Mouse (Mus musculus): ENCODE measurements around the gene Cnn3. TPM values are rescaled to one million over a fixed set of nuclear protein-coding genes. Genes with fewer than 3 reads are reported as not detected.
A peak's percentile ranks its signal among the peaks of the same experiment; 100 is the strongest.

Cnn3 gene
- polyA plus RNA-seq, 1 experiment from 2014 or later, result 643 TPM

DNA sequence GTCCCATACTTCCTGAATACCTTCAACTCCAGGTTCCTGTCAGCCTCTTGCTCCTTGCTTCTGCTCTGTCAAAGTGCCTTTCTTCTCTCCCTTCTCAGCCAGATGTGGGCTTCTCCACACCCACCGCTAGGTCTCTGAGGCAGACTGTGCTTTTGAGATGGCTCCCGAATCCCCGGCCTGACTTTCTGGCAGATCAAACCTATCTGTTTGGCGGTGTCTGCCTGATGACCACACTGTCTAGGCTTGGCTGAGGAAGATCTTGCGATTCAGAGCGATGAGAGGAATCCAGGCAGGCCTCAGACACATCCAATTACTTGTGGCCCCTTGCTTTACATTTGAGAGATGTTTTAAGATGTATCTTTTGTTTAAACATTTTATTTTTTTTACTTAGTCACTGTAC, 24.2 kb upstream of the Cnn3 start:
- H3K4me3 ChIP-seq, result no peak overlapping the region
- WGBS, result 89% methylated on average over 6 of the region's 6 CpGs
- H3K4me1 ChIP-seq (replicated peaks), result no peaks in the 10 kb centered on the region
- no peaks in the 10 kb centered on the region for H3K36me3 ChIP-seq
- H3K9ac ChIP-seq, result no peak overlapping the region
- no peak overlapping the region for H3K27ac ChIP-seq (replicated peaks)
- no peaks in the 10 kb centered on the region for H3K9me3 ChIP-seq
- H3K4me2 ChIP-seq, result no peak overlapping the region
- no peak for ATAC-seq (ENCODE audit: low read depth)
- no peaks in the 10 kb centered on the region for H3K27me3 ChIP-seq

DNA sequence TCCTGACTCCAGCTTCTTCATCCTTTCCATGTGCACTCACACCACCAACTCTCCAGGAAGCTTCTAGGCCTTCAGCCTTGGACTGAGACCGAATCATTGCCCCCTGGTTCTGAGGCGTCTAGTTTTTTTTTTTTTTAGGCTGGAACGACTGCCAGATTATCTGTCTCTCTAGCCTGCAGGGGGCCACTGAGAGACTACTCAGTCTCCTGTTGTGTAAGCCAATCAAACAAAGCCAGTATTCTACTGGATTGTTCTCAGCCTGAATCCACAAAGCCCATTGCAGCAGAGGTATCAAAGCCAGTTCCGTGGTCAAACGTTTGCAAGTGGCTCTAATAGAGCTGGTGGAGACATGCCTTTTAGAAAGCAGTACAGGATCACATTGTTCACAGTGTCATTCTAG, 22.8 kb upstream of the Cnn3 start:
- 29% methylated on average over 5 of the region's 5 CpGs for WGBS
- H3K27me3 ChIP-seq, result no peaks in the 10 kb centered on the region
- no peaks in the 10 kb centered on the region for H3K36me3 ChIP-seq
- ATAC-seq (ENCODE audit: low read depth), result no peak
- H3K9me3 ChIP-seq, result no peaks in the 10 kb centered on the region
- no peaks in the 10 kb centered on the region for H3K4me1 ChIP-seq (replicated peaks)
- H3K9ac ChIP-seq, result no peak overlapping the region
- no peak overlapping the region for H3K4me3 ChIP-seq
- no peak overlapping the region for H3K27ac ChIP-seq (replicated peaks)
- H3K4me2 ChIP-seq, result no peak overlapping the region

DNA sequence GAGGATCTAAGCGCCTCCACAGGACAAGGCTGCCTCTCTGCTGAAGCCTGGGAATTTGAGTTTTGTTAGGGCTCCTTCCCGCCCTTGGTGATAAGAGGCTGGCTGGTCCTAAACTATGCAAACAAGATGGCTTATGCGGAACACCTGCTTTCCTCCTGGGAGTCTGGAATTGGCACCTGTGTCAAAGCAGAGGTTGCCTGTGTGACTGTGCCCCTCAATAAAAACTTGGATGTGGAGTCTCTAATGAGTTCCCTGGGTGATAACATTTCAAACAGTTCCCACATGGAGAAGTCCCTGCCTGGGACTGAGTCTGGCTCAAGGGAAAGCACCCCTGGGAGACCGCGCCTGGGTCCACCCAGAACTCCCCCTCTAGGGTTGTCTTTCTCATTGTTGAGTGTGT, 21.2 kb upstream of the Cnn3 start:
- Histone ChIP-seq H3K36me3 (no peaks in the 10 kb centered on the region), H3K4me3 (no peak overlapping the region), H3K9ac (no peak overlapping the region), H3K9me3 (no peaks in the 10 kb centered on the region), H3K27me3 (no peaks in the 10 kb centered on the region), H3K4me2 (no peak overlapping the region), H3K4me1 (replicated peaks) (no peaks in the 10 kb centered on the region), H3K27ac (replicated peaks) (no peak overlapping the region)
- WGBS, result 91% methylated on average over 5 of the region's 5 CpGs
- no peak for ATAC-seq (ENCODE audit: low read depth)

DNA sequence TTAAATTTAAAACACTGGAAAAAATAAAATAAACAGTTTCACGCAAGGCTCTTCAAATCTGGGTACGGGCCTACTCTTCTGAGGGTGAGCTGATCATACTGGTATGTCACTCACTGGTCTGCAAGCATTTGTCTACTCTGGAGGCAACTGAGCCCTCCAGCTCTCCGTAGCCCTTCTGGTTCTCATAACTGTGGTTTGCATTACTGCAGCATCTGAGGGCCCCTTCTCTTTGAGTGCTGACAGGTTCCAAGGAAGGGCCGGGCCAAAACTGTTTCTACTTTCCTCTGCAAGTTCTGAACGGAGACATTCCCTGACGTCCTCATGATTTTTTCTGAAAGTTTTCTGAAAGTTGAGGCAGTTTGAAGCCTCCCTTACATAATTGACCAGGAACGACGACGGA, 18.9 kb upstream of the Cnn3 start:
- Histone ChIP-seq H3K9me3 (no peaks in the 10 kb centered on the region), H3K9ac (no peak overlapping the region), H3K36me3 (no peaks in the 10 kb centered on the region), H3K4me3 (no peak overlapping the region), H3K27ac (replicated peaks) (no peak overlapping the region), H3K27me3 (no peaks in the 10 kb centered on the region), H3K4me1 (replicated peaks) (no peaks in the 10 kb centered on the region), H3K4me2 (no peak overlapping the region)
- 82% methylated on average over 9 of the region's 9 CpGs for WGBS
- no peak for ATAC-seq (ENCODE audit: low read depth)

DNA sequence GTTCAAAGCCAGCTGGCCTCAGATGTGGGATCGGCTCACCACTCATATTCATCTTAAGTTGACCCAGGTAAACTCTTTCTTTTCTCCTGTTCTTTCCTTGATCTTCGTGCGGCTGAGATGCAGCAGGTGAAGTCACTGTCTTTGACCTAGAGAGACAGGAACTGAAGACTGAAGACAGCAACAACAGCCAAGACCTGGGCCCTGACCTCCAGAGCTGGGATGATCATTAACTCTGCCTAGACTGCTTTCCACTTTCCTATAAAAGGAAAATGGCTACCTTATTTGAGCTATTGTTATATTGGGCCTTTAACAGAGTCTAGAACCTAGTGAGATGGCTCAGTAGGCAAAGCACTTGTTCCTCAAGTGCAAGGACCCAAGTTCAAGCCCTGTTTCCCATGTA, 17.9 kb upstream of the Cnn3 start:
- Histone ChIP-seq H3K4me3 (no peak overlapping the region), H3K27me3 (no peaks in the 10 kb centered on the region), H3K36me3 (no peaks in the 10 kb centered on the region), H3K4me2 (no peak overlapping the region), H3K9ac (no peak overlapping the region), H3K27ac (replicated peaks) (no peak overlapping the region), H3K9me3 (no peaks in the 10 kb centered on the region), H3K4me1 (replicated peaks) (no peaks in the 10 kb centered on the region)
- 97% methylated on average over 3 of the region's 3 CpGs for WGBS
- ATAC-seq (ENCODE audit: low read depth), result no peak

DNA sequence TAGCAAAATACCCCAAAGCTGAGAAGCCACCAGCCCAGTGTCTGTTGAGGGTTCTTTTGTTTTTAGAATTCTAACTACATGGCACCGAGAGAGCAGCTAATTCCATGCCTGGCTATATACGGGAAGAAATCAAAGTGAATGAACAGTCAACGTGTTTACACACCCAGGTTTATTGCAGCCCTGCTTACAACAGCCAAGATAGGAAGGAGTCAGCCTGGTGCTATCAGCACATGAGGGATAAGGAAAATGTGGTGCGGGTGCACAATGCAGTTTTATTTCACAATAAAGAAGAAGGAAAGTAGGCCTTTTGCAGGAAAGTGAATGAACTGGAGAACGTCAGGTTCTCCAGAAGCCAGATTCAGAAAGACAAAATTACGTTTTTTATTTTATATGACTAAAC, 14.8 kb upstream of the Cnn3 start:
- 43% methylated on average over 6 of the region's 6 CpGs for WGBS
- no peak for ATAC-seq (ENCODE audit: low read depth)
- Histone ChIP-seq H3K27me3 (no peaks in the 10 kb centered on the region), H3K9ac (no peak overlapping the region), H3K27ac (replicated peaks) (no peak overlapping the region), H3K9me3 (0 out of 2 replicates have a peak, but pooled peaks cover 3% of the 10 kb centered on the region), H3K4me1 (replicated peaks) (no peaks in the 10 kb centered on the region), H3K4me3 (no peak overlapping the region), H3K4me2 (no peak overlapping the region), H3K36me3 (no peaks in the 10 kb centered on the region)

DNA sequence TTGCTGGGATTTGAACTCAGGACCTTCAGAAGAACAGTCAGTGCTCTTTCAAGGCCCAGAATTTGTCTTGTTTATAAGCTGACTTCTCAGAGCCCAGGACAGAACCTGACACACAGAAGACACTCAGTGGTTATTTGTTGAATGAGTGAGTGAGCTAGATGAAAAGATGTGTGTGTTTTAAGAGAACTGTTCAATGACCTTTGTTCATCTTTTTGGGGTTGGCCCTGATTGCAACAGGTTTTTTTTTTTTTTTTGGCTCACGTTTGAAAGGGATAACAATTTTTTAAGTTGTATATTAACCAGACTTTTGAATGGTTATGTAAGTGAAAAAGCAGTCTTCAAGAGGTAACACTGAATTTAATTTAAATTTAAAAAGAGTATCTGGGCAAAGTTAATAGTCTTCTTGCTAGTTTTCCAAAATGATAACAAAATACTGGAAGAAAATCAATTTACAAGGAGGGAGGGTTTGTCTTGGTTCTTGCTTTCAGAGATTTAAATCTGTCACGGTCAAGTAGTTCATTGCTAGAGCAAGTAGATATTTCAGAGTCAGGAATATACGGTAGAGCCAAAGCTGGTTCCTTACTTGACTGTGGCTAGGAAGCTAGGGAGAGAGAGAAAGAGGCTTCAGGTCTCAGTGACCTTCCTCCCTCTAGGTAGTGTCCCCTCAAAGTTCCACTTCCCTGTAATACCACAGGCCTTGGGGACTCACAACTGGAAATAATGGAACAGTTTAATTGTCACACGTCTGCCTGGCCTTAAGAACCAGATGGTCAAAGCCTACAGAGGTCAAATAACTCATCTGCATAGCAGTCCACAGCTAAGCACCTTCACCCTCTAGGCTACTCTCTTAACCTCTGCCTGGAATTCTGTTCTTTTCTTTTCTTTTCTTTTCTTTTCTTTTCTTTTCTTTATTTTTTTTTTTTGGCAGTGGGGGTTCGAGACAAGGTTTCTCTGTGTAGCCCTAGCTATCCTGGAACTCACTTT, 9.8 kb upstream of the Cnn3 start:
- 0 out of 2 replicates have a peak, but pooled peaks cover 4% of the 10 kb centered on the region for H3K4me1 ChIP-seq (replicated peaks)
- H3K36me3 ChIP-seq, result no peaks in the 10 kb centered on the region
- H3K27ac ChIP-seq (replicated peaks), result no peak overlapping the region
- 0 out of 2 replicates have a peak, but pooled peaks cover 3% of the 10 kb centered on the region for H3K9me3 ChIP-seq
- no peak overlapping the region for H3K9ac ChIP-seq
- H3K4me3 ChIP-seq, result no peak overlapping the region
- ATAC-seq (ENCODE audit: low read depth), result no peak
- 72% methylated on average over 5 of the region's 5 CpGs for WGBS
- H3K27me3 ChIP-seq, result no peaks in the 10 kb centered on the region
- H3K4me2 ChIP-seq, result no peak overlapping the region

DNA sequence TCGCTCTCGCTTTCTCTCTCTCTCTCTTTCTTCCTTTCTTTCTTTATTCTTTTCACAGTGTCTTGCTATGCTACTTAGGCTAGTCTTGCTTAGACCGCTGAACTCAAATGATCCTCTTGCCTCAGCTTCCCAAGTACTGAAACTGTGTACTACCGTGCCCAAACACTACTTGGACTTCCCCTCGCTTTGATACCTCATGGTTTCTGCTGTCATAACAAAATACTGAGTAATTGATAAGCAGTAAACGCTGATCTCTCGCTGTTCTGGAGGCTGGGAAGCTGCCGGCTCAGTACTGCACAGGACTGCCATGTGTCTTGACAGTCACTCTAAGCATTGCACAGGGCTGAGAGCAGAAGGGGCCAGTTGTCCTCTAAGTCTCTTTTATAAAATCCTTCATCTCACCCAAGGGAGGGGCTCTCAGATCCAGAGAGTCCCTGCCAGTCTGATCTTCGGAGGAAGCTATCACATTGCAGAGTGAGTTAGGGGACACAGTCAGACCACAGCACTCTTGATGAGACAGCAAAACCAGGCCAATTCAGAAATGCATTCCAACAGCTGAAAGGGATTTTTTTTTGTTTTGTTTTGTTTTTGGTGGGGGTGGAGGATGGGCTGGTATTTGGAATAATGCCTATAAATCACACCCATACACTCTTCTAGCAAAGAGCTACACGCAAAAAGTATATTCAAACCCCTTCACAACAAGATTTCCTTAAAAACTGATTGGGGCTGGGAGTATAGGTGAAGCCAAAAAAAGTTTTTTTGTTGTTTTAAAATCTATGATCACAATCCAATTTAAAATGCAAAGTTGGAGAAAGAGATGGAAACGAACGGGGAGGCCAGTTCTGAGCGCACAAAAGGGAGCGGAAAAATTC, 8.7 kb upstream of the Cnn3 start:
- Histone ChIP-seq H3K4me1 (replicated peaks) (0 out of 2 replicates have a peak, but pooled peaks cover 4% of the 10 kb centered on the region), H3K36me3 (no peaks in the 10 kb centered on the region), H3K9me3 (0 out of 2 replicates have a peak, but pooled peaks cover 3% of the 10 kb centered on the region), H3K27ac (replicated peaks) (no peak overlapping the region), H3K4me2 (no peak overlapping the region), H3K27me3 (no peaks in the 10 kb centered on the region), H3K4me3 (no peak overlapping the region), H3K9ac (no peak overlapping the region)
- WGBS, result 51% methylated on average over 14 of the region's 14 CpGs
- no peak for ATAC-seq (ENCODE audit: low read depth)

DNA sequence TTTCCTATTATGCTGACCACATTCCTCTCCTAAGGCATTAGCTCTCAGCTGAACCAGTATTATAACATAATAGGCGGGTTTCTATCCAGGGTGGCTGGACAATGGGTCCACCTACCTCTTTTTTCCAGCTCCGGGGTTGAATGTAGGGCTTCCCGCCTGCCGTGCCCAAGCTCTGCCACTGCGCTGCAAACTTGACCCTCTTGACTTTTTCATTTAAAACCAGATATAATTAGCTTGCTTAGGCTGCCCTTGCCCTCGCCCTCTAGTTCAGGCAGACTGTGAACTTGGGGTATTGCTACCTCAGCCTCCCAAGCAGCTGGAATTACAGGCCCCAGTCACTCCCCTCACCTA, 8.1 kb upstream of the Cnn3 start:
- Histone ChIP-seq H3K4me1 (replicated peaks) (0 out of 2 replicates have a peak, but pooled peaks cover 4% of the 10 kb centered on the region), H3K36me3 (no peaks in the 10 kb centered on the region), H3K9ac (no peak overlapping the region), H3K27me3 (no peaks in the 10 kb centered on the region), H3K9me3 (0 out of 2 replicates have a peak, but pooled peaks cover 3% of the 10 kb centered on the region), H3K27ac (replicated peaks) (no peak overlapping the region), H3K4me3 (no peak overlapping the region), H3K4me2 (no peak overlapping the region)
- no peak for ATAC-seq (ENCODE audit: low read depth)
- WGBS, result 17% methylated on average over 6 of the region's 6 CpGs

DNA sequence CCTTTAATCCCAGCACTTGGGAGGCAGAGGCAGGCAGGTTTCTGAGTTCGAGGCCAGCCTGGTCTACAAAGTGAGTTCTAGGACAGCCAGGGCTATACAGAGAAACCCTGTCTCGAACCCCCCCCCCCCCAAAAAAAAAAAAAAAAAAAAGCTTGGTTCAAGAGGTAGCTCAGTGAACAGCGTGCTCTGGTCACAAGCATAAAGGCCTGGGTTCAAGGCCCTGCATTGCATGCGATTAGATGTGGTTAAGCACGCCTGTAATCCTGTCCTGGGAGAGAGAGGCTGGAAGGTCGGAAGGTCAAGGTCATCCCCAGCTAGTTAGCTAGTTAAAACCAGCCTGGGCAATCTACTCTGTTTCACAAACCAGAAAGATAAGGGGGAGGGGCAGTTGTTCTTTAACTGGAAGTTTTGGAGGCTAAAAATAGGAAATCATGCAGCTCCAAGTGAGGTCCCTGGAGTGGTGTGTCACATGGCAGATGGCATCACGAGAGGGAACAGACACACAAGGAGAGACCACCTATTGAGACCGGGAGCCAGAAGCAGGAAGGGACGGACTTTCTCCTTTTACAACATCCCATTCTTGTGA, 7.4 kb upstream of the Cnn3 start:
- WGBS, result 69% methylated on average over 9 of the region's 9 CpGs
- Histone ChIP-seq H3K9me3 (0 out of 2 replicates have a peak, but pooled peaks cover 3% of the 10 kb centered on the region), H3K36me3 (no peaks in the 10 kb centered on the region), H3K27ac (replicated peaks) (no peak overlapping the region), H3K4me3 (no peak overlapping the region), H3K4me2 (no peak overlapping the region), H3K27me3 (no peaks in the 10 kb centered on the region), H3K9ac (no peak overlapping the region), H3K4me1 (replicated peaks) (0 out of 2 replicates have a peak, but pooled peaks cover 4% of the 10 kb centered on the region)
- 0 out of 2 replicates have a peak, but pooled peaks have one; percentile 40 for ATAC-seq (ENCODE audit: low read depth)

DNA sequence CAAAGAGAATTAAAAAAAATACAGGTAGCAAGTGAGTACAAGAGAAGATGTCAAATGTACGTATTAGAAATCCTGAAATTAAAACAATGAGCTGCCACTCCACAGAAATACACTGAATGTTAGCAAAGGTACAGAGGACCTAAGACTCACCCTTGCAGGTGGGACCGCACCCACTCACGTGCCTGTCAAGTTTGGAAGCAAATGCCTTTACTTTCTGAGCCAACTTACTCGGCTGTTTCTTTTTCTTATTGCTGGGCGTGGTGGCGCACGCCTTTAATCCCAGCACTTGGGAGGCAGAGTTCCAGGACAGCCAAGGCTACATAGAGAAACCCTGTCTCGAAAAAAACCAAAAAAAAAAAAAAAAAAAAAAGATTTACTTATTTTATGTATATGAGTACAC, 3.9 kb upstream of the Cnn3 start:
- Histone ChIP-seq H3K9ac (no peak overlapping the region), H3K27me3 (no peaks in the 10 kb centered on the region), H3K4me3 (no peak overlapping the region), H3K9me3 (no peaks in the 10 kb centered on the region), H3K4me2 (no peak overlapping the region), H3K4me1 (replicated peaks) (peaks cover 13% of the 10 kb centered on the region), H3K27ac (replicated peaks) (no peak overlapping the region), H3K36me3 (no peaks in the 10 kb centered on the region)
- WGBS, result 86% methylated on average over 8 of the region's 8 CpGs
- no peak for ATAC-seq (ENCODE audit: low read depth)
